Mouse (Mus musculus) left cerebral cortex, postnatal 25 days (tissue): Measurements from ENCODE around the gene Uxs1. TPM values are rescaled to one million over a fixed set of nuclear protein-coding genes. Genes with fewer than 3 reads are reported as not detected.

Experiments
- DNase-seq, 2 experiments: peaks; one replicate each; pipeline ENCODE4 v3.0.0; 2022; ENCODE audit warnings: low spot score in 2 of 2, mixed read lengths in 1 of 2
- intact Hi-C: fragments of 180-260 bp; cut with DNase I; formaldehyde crosslinking; loops from one replicate; pipeline ENCODE4 v1.15.1; 2025
- total RNA-seq, 2 experiments: library from RNA; stranded (reverse); gene quantifications; 2 replicates each; pipeline ENCODE4 v1.2.3; 2021

Uxs1 gene
- total RNA-seq = 10 to 100 TPM; 52.0 to 52.7 TPM

DNA sequence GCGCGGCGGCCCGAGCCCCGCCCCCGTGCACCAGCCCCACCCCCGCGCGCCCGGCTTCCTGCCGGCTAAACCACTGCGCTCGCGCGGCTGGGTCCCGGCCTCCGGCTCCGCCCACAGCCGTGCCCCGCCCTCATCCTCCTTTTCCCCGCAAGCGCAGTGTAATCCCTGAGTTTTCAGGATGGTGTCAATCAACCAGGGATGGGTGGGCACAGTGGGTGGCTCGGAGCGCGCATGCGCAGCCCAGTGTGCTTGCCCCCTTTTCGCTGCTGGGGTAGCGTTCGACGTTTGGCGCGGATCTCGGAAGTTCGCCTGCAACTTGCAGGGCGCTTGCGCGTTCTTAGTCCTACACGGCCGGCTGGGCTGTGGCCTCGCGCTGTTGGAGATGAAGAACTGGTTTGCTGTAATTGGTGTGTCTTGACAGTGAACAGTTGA lies at the start of gene Uxs1:
TSS of gene Uxs1 (minus strand) at position 38 of the 432 bp plus-strand sequence.
- DNase-seq = peak; percentile 98 to 100
- intact Hi-C loops = loop anchor here (2.0 to 10.0 kb wide), 4 partner anchors 51 to 733 kb away; partner anchors contain the start of genes AI597479, Tgfbrap1 and Tpp2

DNA sequence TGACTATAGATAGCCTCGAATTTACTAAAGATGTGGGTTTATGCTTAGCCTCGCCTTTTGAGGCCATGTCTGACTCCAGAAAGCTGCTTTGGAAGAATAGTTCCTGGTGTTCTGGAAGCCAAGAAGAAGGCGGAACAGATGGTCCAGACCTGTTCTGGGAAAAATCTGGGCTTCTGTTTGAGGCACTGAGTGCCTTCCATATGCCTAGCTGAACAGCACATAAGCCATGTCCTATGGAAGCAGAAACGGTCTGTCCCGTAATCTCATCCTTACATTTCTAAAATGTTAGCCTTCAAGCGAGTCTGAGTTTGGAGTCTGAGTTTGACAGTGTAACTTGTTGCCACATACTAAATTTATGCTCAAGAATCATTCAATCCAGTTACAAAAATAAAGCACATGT lies 49.6 kb upstream of the Uxs1 start:
- intact Hi-C loops = loop anchor here (1.0 kb wide), 1 partner anchor 34 kb away; no protein-coding TSS in a partner anchor
- peak; percentile 54 to 93 for DNase-seq

DNA sequence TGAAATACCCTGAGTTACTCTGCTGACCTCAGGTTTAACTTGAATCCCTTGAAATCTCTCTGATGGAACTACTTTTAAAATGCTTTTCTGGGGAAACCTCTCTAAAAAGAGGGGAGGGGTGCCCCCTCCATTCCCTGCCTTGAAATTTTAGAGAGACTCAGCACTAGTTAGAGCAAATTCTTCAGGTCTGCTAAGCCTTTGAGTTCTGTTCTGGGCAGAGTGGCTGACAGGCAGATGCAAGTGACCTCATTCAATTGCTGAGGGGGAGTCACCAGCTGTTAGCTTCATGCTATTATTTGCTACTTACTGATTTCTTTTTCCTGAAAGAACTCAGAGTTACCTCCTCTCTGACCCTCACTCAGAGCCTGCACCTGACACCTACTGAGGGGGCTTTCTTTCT lies 43.5 kb upstream of the Uxs1 start:
- DNase-seq = peak in 1 of 2 experiments; percentile 53
- intact Hi-C loops = no loop called here

DNA sequence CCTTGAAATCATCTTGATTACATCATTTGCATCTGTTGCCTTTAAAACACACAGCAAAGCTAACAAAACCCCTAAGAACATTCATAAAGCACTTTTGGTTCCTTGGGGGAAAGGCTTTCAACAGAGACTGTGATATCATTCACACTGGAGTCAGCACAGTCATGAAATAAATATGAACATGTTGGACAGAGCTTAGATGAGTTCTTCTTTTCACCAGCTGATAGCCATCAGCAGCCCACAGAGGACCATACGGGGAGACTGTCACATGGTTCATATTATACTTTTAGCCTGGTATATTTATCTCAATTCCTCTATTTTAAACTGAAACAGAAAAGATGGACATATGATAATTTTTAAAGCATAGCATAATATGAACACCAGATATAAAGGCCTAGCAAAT lies 40.9 kb upstream of the Uxs1 start:
- no peak for DNase-seq
- intact Hi-C loops = no loop called here

DNA sequence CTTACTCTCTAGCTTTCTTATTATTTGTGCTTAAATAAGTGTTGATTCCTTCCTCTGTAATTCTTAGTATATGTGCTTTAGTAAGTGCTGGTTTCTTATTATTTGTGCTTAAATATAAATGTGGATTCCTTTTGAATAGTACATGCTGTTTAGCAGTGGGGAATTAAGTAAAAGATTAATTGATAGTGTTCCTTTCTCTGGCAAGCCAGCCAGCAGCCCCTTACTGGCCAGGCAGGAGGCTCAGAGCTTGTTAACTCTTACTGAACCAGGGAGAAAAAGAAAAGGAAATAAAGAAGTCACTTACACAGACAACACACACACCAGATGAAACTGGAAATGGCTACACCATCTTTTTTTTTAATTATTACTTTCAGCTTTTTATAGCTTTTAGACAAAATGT lies 37.2 kb upstream of the Uxs1 start:
- intact Hi-C loops = no loop called here
- no peak for DNase-seq

DNA sequence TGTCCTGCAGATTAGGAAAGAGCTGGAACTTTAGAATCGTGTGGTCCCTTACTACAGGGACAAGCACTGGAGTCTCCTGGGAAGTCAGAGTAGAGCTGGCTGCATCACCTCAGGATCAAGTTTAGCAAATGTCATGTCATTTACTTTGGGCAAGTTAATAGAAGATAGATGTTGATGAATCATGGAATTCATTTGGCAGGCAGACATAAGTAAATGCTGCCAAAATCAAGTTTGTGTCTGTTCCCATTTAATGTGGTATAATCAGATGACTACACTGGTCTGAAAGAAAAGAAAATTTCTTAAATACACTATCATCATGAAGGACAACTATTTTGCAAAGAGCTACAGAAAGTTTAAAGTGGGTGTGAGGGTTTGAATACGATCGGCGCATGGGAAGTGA lies 35.0 kb upstream of the Uxs1 start:
- intact Hi-C loops = no loop called here
- DNase-seq = peak in 1 of 2 experiments; percentile 27

DNA sequence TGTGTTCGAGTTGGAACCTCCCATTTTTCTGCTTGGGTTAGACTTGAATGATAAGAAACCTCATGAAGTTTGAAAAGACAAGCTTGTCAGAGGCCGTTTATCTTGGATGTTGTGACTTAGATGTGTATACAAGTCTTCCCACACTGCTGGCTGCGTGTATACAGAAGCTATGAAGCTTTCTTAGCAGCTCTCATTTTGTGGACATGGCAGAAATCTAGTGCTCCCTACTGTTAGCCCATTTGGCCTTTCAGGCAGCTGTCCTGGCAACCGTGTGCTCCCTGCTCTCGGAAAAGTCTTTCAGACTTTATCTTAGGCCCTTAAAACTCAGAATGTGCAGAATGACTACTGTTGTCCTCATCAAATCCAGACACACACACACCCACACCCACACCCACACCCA lies 31.4 kb upstream of the Uxs1 start:
- intact Hi-C loops = no loop called here
- no peak for DNase-seq

DNA sequence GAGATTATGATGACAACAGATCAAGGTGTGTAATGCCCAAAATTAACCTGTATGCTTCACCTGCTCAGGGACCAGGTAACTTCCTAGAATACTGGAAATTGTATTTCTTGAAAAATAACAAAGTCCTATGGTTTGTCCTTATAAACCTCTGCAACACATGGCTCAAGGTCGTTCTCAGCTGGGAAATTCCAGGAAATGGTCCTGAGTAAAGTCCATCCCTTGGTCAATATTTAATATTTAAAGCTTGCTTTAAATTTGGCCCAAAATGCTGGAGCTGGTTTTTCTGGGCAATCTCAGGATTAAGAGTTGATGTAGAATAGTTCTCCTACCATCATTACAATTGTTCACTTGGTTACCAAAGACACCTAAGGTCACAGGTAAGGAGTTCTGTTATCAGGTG lies 30.1 kb upstream of the Uxs1 start:
- DNase-seq = no peak
- intact Hi-C loops = no loop called here

DNA sequence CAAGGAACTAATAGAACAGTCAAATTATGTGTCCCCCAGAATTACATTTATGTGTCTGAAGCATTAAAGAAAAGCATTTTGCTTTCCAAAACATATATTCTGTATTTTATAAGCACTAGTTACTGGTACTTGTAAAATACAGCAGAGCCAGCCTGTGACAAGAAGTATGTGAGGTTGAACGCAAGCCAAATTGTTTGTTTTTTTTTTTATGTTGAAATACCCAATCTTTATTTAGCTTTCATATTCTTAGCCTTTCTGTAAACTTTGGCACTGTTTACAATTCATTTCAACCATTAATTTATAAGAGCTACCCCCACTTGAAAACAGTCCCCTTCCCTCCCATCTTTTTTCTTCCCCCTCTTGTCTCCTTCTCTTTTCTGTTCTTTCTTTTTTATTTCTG lies 28.0 kb upstream of the Uxs1 start:
- intact Hi-C loops = no loop called here
- DNase-seq = no peak

DNA sequence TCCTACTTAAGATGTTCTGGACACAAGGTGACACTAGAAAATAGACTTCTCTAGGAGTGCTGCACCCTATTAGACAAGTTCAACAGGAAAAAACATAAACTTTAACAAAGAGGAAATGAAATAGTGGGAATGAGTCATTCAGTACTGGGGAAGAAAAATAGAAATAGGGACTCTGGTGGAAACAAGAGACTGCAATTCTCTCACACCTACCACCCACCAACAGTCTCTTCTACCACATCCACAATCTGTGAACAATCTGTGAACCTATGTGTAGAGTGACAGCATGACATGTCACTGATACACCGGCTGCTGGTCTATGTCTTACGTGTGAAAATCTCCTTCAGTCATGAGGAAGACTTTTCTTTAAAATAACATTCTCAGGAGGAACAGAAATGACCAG lies 15.8 kb upstream of the Uxs1 start:
- DNase-seq = peak in 1 of 2 experiments; percentile 74
- intact Hi-C loops = loop anchor here (1.0 kb wide), 1 partner anchor 34 kb away; no protein-coding TSS in a partner anchor

DNA sequence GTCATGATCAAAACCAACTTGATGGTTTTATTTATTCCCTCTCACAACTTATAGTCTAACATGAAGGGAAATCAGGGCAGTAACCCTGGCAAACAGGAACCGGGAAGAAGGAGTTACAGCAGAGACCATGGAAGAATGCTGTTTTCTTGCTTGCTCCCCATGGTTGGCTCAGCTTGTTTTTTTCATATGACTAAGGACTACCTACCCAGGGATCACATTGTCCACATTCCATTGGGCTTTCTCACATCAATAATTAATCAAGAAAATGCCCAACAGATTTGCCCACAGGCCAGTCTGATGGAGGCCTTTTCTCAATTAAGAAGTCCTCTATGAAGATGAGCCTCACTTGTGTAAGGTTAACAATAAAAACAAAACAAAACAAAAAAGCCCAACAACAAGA lies 9.6 kb upstream of the Uxs1 start:
- intact Hi-C loops = no loop called here
- DNase-seq = no peak

DNA sequence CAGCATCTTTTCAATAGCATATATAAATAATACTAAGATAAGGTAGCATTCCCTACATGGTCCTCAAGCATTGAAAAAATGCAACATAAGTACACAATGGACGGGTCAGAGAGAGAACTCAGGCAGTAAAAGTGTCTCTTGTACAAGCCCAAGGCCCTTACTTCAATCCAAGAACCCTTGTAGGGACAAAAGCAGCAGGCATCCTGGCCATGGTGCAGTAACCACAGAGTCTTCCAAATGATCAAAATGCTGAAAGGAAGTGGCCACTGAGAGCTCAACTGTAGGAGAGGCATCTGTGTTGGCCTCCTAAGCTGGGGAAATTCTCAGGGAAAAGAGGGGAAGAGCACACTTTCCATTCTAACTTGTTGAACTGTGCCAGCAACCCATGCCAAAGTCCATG lies 2.5 kb upstream of the Uxs1 start:
- no peak for DNase-seq
- intact Hi-C loops = no loop called here

DNA sequence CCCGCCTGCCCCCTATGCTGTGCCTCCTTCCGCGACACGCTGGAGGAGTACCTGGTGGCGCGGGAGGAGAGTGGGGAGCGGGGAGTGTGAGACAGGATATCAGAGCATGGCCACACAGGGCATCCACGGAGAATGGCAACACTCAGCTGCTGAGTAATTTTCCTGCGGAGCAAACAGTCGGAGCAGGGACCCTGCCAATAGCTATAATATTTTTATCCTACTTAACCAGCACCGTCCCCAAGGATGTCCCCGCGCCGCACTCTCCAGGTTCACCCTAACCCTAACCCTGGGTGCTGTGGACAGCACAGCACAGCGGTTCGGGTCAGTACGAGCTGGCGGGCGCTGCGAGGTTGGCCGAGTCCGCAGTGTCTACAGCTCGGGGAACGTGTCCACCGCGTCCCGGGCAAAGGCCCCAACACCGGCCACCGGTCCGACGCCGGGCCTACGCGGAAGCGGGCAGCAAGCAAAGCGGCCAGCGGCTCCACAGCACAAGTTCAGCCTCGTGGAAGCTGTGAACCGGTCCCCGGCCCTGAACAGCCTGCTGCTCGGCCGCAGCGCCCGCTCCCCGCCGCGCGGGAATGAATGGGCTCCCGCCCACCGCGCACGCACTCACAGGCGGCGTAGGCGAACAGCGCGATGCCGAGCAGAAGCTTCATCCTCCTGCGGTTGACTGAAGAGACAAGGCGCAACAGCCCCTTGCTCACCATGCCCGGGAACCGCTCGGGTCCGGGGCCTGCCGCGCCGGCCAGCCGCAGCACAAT lies 418 bp downstream of the Uxs1 start:
- intact Hi-C loops = loop anchor here (2.0 to 10.0 kb wide), 4 partner anchors 52 to 732 kb away; partner anchors contain the start of genes AI597479, Tgfbrap1 and Tpp2
- DNase-seq = peak; percentile 39 to 47

DNA sequence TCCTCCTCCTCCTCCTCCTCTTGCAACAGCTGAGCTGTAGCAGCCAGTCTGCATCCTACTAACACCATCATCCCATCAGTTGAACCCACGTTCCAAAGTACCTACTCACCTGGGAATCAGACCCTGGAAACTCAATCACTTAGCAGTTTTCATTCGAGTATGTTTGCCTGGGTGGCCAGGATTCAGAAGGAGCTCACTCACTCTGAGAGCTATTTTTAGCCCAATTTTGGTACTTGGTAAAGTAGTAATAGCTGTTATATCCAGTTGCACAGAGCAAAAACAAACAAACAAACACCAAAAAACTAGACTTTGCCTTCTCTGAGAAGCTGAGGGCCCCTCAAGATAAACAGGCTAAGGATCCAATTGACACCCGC lies 985 bp downstream of the Uxs1 start:
- intact Hi-C loops = loop anchor here (2.0 to 10.0 kb wide), 4 partner anchors 52 to 732 kb away; partner anchors contain the start of genes AI597479, Tgfbrap1 and Tpp2
- DNase-seq = no peak

DNA sequence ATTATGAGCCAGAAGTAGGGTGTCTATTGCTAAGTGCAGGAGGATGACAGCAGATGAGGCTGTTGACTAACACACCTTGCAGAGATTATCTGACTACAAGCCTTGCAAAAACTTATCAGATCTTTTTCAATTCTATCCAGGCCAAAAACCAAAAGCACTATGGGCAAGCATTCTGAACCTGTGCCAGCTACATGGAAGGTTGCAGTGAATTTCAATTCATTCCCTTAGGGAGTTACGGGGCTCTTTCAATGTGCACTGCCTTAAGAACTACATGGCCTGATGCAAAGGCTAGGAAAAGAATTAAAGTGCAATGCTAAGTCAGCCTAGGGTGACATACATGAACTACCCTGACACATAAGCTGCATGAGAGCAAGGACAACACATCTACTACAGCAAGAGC lies 4.2 kb downstream of the Uxs1 start:
- DNase-seq = no peak
- intact Hi-C loops = loop anchor here (10.0 kb wide), 1 partner anchor 729 kb away; the partner anchor contains the start of genes AI597479 and Tgfbrap1

DNA sequence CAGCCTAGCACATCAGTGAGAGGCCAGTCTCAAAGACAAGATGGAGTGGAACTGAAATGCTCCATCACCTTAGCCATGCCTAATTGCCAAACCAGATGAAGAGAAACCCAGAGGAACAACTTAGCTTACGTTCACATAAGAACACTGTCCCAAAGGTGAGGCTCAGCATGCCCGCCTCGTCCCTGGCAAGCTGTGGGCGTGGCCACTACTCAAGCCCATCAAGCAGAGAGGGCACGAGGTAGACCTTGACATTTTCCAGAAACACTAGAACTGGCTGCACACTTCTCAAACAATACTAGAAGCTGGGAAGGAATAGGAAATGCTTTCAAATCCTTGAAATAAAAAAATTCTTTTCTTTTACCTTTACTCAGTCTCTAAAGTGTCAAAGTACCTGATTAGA lies 5.0 kb downstream of the Uxs1 start:
- intact Hi-C loops = loop anchor here (10.0 kb wide), 1 partner anchor 728 kb away; the partner anchor contains the start of genes AI597479 and Tgfbrap1
- no peak for DNase-seq

DNA sequence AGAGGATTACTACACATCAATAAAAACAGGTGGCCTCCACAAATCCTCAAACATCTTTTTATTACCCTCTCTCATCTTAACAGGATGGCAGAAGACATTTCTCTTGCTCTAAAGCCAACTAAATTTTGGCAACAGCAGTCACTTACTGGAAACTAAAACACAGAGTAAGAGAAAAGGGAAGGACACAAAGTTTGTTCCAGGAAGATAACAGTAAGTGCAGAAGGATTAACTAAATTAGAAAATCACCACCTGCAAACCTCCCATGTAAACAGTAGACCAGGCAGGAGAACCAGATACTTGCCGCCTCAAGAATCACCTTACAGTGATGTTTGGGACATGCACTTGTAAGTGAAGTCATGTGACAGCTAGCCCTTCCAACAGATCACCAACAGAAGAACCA lies 5.8 kb downstream of the Uxs1 start:
- intact Hi-C loops = loop anchor here (10.0 kb wide), 1 partner anchor 727 kb away; the partner anchor contains the start of genes AI597479 and Tgfbrap1
- no peak for DNase-seq

DNA sequence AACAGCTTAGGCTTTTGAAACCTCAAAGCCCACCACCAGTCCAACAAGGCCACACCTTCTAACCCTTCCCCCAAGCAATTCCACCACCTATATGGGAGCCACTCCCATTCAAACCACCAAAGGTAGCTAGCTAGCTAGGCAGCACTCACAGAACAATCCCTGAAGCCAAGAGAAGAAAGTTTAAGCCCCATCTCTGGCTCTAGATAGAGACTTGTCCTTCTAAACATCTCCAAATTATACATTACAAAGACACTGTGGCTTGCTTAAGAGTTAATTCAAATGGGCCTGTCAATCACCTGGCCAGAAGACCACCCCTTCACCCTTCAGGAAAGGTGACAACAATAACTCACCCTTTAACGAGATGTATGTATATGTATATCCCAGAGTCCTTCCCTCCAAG lies 7.0 kb downstream of the Uxs1 start:
- intact Hi-C loops = loop anchor here (10.0 kb wide), 1 partner anchor 726 kb away; the partner anchor contains the start of genes AI597479 and Tgfbrap1
- no peak for DNase-seq

DNA sequence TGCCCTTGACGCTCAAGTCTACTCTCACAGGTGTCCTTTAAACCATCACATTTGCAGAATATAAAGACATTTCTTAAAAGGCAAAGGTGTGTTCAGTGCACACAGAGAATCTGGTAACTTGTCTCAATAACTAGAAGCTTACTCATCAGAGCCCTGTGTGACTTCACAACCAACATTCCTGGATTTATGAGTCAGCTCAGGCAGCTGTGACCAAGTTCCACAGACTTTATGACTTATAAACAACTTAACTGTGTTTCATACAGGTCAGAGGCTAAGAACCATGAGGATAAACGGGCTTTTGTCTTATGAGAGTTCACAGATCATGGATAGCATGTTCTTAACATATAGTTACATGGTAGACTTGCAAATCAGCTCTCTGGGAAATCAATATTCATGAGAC lies 8.5 kb downstream of the Uxs1 start:
- intact Hi-C loops = no loop called here
- peak in 1 of 2 experiments; percentile 52 for DNase-seq

DNA sequence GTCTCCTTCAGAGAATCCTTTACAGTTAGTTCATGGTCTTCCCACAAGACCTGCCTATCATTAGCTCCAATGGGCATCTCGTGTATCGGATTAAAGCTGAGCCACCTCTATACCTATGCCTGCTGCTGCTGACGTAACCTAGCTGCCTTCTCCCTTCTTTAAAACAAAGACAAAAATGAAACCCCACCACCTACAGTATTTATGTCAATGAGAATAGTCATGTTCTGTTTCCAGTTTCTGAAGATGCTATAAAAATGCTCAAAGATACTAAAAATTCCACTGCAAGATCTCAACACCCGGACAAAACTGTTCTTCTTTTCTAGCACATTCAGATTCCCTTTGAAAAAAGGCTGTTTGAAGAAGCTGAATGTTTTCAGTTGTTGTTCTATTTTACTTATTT lies 9.2 kb downstream of the Uxs1 start:
- intact Hi-C loops = no loop called here
- peak in 1 of 2 experiments; percentile 70 for DNase-seq

DNA sequence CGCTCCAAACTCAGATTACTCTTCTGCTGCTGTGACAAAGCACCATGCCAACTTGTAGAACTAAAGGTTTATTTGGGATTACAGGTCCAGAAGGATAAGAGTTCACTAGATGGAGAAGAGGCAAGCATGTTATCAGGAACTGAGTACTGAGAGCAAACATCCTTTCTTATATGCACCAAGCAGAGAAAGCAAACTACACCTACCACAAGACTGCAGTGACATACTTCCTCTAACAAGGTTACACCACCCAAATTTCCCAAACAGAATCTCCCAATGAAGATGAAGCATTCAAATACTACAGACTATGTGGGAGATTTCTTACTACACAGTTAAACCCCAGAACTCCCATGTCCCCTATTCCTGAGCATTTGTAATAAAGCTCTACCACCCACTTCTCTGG lies 15.8 kb downstream of the Uxs1 start:
- intact Hi-C loops = no loop called here
- no peak for DNase-seq
